Mouse (Mus musculus) embryo, embryonic 11 days (tissue): ENCODE measurements at regions not wholly inside any gene's neighbourhood (a gene's known extent, or its start where the extent isn't known, plus 50 kb on each side); places are given as distances from the start of the nearest gene placed in this dataset.
"Not testable (repeated sequence)": the region's sequence is repeated elsewhere in the genome, so short reads cannot be mapped to it uniquely, and the experiment has no call there.

Experiments
- DNase-seq: peaks from one replicate; pipeline ENCODE4 v3.0.0-alpha.2; 2015

- no peak for DNase-seq
Measured at GRCm38 (mm10) chr1:189156906-189157305, 149.3 kb upstream of the Kctd3 start.

DNA sequence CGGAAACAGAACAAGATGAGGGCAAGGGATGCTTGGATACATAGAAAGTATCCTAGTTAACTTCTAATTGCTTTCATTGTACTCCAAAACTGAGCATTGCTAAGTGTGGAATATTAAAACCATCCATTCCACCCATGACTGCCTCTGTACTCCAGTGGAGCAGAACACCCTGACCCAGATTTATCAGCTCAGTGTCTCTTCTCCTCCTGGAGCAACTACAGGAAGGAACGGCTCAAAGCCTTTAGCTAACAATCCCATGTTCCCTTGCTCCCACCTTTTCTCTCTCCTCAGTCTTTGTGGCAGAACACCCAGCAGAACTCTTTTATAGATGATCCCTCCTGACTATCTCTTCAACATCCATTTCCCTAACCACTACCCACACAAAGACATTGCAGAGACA is 146.7 kb upstream of the Kctd3 start:
- DNase-seq, result no peak

DNA sequence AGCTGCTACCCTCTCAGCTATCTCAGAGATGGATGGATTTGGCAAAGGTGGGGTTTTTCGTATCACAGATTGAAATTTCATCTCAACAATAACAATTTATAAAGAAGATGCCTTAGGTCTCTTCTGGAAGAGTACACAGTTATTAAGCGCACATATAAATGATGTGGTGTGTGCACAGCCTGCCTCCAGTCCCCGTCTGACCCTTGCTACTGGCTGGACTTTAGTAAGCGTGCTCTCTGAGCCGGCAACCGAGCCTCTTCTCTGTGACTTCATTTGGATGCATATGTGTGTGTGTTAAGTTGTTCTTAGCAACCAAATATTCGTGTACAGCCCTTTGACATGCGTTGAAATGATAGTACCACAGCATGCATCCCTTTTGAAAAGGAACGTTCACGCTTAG is 145.5 kb upstream of the Kctd3 start:
- no peak for DNase-seq

DNA sequence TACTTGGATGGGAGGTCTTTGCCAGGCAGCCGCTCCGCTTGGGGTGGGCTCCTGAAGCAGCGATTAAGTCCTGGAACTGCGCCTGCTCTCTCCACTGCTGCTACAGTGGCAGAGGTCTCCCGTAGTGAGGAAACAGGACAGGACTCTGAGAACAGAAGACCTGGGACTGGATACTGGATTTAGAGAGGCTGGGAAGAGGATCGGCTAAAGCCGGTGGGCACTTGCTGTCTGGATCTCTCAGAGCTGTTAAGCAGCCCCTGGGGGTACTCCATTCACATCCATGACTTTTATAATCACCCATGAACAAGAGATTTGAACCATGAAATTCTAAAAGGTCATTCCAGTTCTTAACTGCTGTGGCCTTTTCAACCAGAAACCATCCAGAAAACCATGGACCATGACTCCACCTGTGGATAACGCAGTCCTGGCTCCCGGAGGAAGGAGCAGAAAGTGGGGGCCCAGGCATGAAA is 135.4 kb upstream of the Kctd3 start:
- peak; percentile 62 for DNase-seq

DNA sequence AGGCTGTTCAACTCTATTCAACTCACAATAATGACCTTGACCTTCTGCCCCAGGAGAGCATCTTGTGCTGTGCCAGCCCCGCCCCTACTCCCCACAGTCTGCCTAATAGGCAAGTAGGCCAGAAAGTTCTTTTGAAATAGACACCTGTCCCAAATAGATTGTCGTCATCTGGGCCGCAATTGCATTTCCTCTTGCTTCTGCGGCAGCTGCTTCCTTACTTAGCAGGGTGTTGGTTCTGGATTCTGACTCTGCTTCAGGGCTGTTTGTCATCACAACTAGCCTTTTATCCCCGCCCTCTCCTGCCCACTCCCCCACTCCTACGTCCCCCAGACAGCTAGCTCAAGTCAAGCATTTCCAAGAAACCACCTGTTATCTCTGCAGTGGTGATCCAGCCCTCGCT is 134.9 kb upstream of the Kctd3 start:
- DNase-seq, result peak; percentile 37

- DNase-seq, result no peak
Measured at GRCm38 (mm10) chr1:189141694-189142093, 134.1 kb upstream of the Kctd3 start.

DNA sequence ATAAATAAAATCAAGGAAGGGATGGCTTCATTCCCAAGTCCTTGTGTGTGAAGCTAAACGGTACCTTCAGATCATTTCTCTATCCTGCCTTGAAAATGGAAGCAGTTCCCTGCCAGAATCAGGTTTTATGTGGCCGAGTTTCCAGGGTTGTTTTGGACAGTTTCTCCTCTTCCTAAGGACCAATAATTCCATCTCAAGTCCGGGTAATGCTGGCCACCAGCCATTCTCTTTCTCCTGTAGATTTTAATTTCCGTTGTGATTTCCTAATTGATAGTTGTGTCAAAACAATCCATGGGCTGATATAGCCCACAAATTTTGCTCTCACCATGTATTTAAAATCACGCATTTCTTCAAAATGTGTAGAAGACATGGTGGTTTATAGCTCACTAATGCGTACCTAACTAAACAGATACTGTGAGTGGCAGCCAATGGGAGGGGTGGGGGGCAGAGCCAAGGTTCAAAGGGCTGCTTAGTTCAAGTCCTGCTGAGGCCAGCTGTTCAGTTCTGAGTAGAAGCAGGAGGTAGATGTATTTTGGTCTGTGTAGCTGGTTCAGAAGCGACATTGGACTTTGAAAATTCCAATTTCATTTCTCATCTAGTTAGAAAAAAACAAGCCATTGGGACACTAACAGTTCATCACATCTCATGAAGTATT is 129.2 kb upstream of the Kctd3 start:
- DNase-seq, result no peak

DNA sequence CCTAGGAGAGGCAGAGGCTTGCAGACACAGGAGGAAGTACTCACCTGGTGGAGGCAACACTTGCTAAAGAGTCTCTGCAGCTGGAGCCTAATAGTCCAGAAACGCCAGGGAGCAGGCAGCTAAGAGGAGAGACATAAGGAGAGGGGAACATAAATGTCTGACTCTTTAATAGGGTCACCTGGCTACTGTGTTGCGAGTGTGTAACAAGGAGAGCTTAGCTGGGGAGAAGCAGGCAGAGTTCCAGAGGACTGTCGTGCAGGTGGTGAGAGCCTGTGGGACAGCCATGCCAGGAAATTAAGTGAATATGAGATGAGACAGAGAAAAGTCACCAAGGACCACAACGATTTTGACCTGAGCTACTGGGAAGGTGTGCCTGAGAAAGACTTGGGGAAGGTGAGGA is 128.2 kb upstream of the Kctd3 start:
- DNase-seq, result no peak

- no peak for DNase-seq
Measured at GRCm38 (mm10) chr1:189128706-189129105, 121.1 kb upstream of the Kctd3 start.

GRCm38 (mm10) chr1:189128246-189128645 is 120.6 kb upstream of the Kctd3 start:
- DNase-seq, result peak; percentile 53

GRCm38 (mm10) chr1:189127367-189127766 is 119.7 kb upstream of the Kctd3 start:
- peak; percentile 24 for DNase-seq

DNA sequence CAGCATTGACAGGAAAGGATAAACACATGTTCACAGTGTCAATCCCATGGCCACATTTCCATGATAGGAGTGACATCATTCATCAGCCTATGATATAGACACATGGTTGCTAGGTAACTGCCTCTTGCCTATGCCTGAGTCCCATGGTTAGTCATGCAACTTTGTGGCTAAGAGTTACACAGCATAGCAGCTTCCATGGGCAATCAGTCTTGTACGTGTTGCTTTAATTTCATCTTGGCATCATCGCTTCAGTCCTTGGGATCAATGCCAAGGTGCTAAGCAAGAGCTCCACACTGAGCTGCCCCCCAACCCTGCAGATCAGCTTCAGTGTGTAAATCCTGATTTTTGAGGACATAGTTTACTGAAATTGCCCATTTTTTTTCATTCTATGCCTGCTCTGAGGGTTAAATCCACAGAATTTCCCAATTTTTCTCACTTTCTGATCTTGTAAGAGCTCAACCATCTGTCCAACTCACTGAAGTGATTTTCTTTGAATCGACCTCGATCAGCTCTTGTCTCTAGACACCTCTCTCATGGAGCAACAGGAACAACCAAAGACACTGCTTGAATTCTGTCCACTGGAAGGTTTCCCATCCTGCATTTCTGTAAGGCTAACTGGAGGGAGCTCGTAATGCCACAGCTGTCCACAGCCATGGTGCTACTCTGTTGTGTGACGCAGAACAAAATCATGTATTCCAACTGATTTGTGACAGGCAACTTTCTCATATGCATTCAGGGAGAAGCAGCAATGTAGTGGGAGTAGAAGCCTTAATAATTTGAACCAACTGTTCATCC is 112.5 kb upstream of the Kctd3 start:
- no peak for DNase-seq

- DNase-seq, result not testable (repeated sequence)
Measured at GRCm38 (mm10) chr1:189119005-189119404, 111.4 kb upstream of the Kctd3 start.

DNA sequence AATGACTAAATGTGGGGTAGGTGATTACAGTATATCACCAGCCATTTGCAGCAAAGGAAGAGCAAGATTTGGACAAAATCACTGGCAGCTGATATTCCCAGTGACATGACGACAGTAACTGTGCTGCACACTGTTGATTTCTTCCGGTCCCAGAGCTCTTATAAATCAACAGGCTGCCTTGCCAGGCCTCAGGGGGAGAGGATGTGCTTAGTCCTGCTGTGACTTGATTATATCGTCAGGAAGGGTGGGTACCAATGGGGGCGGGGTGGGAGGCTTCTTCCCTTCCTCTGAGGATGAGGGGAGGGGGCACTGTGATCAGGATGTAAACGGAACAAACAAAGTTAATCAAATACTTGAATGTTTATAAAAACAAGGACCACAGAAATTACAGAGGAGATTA is 110.9 kb upstream of the Kctd3 start:
- no peak for DNase-seq

GRCm38 (mm10) chr1:189115914-189116313 is 108.3 kb upstream of the Kctd3 start:
- DNase-seq, result no peak

DNA sequence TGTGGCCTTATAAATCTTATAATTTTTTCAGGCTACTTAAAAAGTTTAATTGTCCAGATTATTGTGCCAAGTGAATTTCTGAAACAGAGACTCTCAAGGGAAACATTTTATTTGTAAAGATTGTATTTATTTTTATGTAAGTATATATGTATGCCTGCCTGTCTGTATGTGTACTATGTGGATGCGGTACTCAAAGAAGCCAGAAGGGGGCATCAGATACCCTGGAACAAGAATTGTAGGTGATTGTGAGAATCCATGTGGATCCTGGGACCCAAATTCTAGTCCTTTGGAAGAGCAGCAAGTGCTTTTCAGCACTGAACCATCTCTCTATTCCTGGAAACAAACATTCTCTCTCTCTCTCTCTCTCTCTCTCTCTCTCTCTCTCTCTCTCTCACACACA is 107.6 kb upstream of the Kctd3 start:
- no peak for DNase-seq

GRCm38 (mm10) chr1:189108260-189109035 is 100.8 kb upstream of the Kctd3 start:
- no peak for DNase-seq

DNA sequence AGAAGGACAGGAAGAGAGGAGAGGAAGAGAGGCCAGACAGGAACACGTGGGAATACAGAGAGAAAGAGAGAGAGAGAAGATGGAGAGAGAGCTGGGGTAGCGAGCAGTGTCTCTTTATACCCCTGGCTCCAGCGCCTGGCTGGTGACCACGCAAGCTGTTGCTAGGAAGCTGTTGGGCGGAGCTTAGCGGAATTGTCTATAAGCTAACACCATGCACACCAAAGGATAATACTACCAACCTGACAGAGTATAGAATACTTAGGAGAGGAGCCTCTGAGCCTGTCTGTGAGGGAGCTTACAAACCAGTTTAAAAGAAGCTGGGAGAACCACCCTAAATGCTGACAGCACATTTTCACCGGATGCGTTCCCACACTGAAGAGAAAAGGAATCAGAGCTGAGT is 100.2 kb upstream of the Kctd3 start:
- DNase-seq, result peak; percentile 45

GRCm38 (mm10) chr1:189107156-189107555 is 99.5 kb upstream of the Kctd3 start:
- DNase-seq, result peak; percentile 34

DNA sequence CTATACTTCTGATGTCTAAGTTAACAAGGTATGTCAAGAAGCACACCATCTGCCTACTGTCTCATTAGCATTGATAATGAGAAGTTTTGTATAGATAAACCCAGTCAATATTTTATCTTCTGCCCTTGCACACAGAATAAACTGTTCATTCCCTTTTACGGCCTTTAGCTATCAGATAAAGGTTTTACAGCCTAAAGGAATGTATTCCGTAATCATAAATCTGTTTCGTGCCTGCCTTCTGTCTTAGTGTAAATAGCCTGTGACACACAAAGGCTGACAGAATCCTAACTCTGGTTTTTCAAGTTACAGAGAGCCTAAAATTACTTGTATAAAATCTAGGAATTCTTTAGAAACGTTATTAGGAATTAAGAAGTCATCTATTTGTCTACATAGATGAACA is 97.6 kb upstream of the Kctd3 start:
- no peak for DNase-seq

DNA sequence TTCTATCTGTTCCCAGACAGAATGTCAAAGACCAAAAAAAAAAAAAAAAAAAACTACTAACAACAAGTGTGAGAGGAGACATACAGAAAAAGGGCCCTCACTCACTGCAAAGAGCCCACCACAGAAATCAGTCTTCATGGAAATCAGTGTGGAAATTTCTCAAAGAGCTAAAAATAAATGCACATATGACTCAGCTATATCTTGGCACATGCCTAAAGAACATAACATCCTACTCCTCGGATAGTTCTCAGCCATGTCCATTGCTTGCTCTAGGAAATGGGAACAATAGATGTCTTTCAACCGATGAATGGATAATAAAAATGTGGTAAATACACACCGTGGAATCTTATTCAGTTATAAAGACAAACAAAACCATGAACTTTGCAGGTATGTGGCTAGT is 95.1 kb upstream of the Kctd3 start:
- no peak for DNase-seq

DNA sequence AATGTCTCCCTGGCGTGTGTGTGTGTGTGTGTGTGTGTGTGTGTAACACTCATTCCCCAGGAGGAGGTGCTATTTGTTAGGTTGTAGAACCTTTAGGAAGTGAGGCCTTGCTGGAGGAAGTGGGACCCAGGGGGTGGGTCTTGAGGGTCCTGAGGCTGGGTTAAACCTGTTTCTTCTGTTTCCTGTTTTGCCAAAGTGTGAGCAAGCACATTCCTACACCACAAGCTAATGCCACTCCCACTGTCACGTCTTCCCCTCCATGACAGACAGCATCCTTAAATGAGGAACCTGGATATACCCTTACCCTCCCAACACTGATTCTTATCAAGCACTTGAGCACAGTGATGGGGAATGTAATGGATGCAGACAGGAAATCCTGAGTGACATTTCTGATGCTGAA is 91.5 kb upstream of the Kctd3 start:
- DNase-seq, result no peak

DNA sequence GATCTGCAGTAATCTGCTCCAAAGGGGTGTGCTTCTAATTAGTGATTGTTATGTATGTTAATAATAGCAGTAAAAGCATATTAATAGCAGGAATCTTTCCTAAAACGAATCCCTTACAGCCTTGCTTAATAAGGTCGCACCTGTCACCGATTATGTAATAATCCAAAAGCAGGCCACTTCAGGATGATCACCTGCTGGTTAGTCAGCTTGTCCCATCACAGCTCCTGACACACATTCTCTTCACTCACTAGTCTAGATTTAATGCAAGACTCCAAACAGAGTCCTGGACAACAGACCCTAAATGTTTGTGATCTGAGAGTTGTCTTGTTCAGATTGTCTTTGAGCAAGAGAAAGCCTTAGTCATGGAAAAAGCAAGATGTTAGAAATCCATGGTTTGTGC is 85.2 kb upstream of the Kctd3 start:
- no peak for DNase-seq

DNA sequence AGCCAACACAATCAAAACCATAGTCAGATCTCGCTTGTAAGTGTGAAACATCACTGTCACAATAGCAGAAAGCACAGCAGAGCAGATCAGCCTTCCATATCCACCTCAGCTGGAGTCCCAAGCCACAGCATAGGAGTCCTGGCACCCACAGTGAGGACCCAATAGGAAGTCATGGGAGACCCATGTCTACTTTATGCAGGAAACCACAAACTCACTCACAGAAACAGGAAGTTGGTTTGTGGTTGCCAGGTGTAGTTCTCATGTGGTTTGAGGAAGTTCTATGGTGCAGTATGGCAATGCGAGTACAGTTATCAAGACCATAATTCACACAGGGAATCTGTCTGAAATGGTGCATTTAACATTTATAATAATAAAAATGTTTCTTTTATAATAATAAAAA is 77.6 kb upstream of the Kctd3 start:
- DNase-seq, result no peak
